Mouse (Mus musculus) spleen, postnatal 10 days (tissue): ENCODE data around the gene Rbpj.

ENCODE experiments used
- DNase-seq, 2 experiments: peaks; one replicate each; pipeline ENCODE4 v3.0.0; 2021 to 2022; ENCODE audit warnings: low spot score in 2 of 2

Gene Rbpj

GRCm38 (mm10) chr5:53509927-53510326 lies 44.0 kb downstream of the Rbpj start:
- DNase-seq, result no peak

GRCm38 (mm10) chr5:53511426-53511825 lies 45.5 kb downstream of the Rbpj start:
- DNase-seq, result no peak

GRCm38 (mm10) chr5:53514959-53515612 lies 49.1 kb downstream of the Rbpj start:
- no peak for DNase-seq

GRCm38 (mm10) chr5:53516482-53516881 lies 50.5 kb downstream of the Rbpj start:
- DNase-seq, result no peak

- DNase-seq, result no peak
Measured at GRCm38 (mm10) chr5:53517802-53518201, 51.9 kb downstream of the Rbpj start.

GRCm38 (mm10) chr5:53519131-53519530 lies 53.2 kb downstream of the Rbpj start:
- no peak for DNase-seq

- no peak for DNase-seq
Measured at GRCm38 (mm10) chr5:53519998-53520577, 54.1 kb downstream of the Rbpj start.

- no peak for DNase-seq
Measured at GRCm38 (mm10) chr5:53523046-53523445, 57.1 kb downstream of the Rbpj start.

GRCm38 (mm10) chr5:53524162-53524561 lies 58.2 kb downstream of the Rbpj start:
- no peak for DNase-seq

GRCm38 (mm10) chr5:53524831-53525230 lies 58.9 kb downstream of the Rbpj start:
- DNase-seq, result no peak

- no peak for DNase-seq
Measured at GRCm38 (mm10) chr5:53525305-53526069, 59.5 kb downstream of the Rbpj start.

GRCm38 (mm10) chr5:53526070-53526430 lies 60.1 kb downstream of the Rbpj start:
- no peak for DNase-seq

- no peak for DNase-seq
Measured at GRCm38 (mm10) chr5:53529846-53530245, 63.9 kb downstream of the Rbpj start.

GRCm38 (mm10) chr5:53535096-53535495 lies 69.1 kb downstream of the Rbpj start:
- no peak for DNase-seq

- no peak for DNase-seq
Measured at GRCm38 (mm10) chr5:53536635-53537554, 70.9 kb downstream of the Rbpj start.

GRCm38 (mm10) chr5:53539860-53540633 lies 74.1 kb downstream of the Rbpj start:
- DNase-seq, result no peak

- no peak for DNase-seq
Measured at GRCm38 (mm10) chr5:53542073-53542472, 76.1 kb downstream of the Rbpj start.

- no peak for DNase-seq
Measured at GRCm38 (mm10) chr5:53543399-53543798, 77.4 kb downstream of the Rbpj start.

- DNase-seq, result no peak
Measured at GRCm38 (mm10) chr5:53543945-53544344, 78.0 kb downstream of the Rbpj start.

- no peak for DNase-seq
Measured at GRCm38 (mm10) chr5:53546440-53546839, 80.5 kb downstream of the Rbpj start.

GRCm38 (mm10) chr5:53546979-53547472 lies 81.1 kb downstream of the Rbpj start:
- peak in 1 of 2 experiments; percentile 21 for DNase-seq
